Mouse (Mus musculus): ENCODE data around the gene Acap1. TPM values are rescaled to one million over a fixed set of nuclear protein-coding genes. Genes with fewer than 3 reads are reported as not detected.
A peak's percentile ranks its signal among the peaks of the same experiment; 100 is the strongest.

Gene Acap1
- polyA plus RNA-seq, 1 experiment: 179 TPM

DNA sequence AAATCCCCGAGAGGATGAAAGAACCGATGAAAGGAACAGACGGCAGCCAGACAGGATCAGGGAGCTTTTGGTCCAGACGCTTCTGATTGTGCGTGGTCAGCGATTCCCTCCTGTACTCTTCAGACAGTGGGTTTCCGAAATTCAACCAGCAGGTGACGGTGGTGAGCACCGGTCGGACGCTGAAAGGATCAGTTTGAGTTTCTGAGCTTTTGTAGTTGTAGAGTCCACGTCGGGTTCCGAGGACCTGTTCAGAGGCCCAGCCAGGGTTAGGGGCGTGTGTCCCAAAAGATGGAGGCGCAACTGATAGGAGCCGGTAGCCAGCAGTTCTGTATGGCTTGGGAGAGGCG is 14.9 kb downstream of the Acap1 start:
- Histone ChIP-seq H3K4me3 (replicated peaks; ENCODE audit: control insufficient read depth, low read depth, low read length) (peak overlapping the region; percentile 69), H3K27ac (ENCODE audit: control insufficient read depth, insufficient read depth, low read depth, low read length, poor library complexity) (peak overlapping the region; percentile 93), H3K4me1 (ENCODE audit: control insufficient read depth, insufficient read depth, low read length) (peaks cover 4% of the 10 kb centered on the region)
- 2% methylated on average over 18 of the region's 18 CpGs for WGBS
- TF ChIP-seq POLR2A (IDR thresholded peaks at IDR 0.05; ENCODE audit: borderline replicate concordance, control insufficient read depth, low read depth, low read length) (no peak), CTCF (IDR thresholded peaks at IDR 0.05; ENCODE audit: control insufficient read depth, insufficient read depth, low read length) (peak; percentile 85)

DNA sequence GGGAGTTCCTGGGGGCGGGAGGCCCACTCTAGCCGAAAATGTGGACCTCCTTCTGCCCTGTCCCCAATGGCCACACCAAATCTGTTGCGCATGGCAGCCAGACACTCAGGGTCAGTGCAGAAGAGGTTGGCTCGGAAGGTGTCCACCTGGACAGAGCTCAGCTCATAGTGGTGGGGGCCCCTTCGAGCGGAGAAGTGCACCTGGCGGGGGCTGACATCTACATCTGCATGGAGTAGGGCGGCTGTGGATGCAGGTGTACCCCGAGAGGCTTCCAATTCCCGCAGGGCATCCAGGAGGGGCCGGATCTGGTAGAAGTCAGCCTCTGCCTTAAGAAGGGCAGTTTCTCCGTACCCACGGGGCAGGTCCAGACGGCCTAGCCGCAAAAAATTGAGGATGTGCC is 15.6 kb downstream of the Acap1 start:
- H3K4me3 ChIP-seq (replicated peaks; ENCODE audit: control insufficient read depth, low read depth, low read length): no peak overlapping the region
- H3K27ac ChIP-seq (ENCODE audit: control insufficient read depth, insufficient read depth, low read depth, low read length, poor library complexity): no peak overlapping the region
- peaks cover 4% of the 10 kb centered on the region for H3K4me1 ChIP-seq (ENCODE audit: control insufficient read depth, insufficient read depth, low read length)
- TF ChIP-seq CTCF (IDR thresholded peaks at IDR 0.05; ENCODE audit: control insufficient read depth, insufficient read depth, low read length) (no peak), POLR2A (IDR thresholded peaks at IDR 0.05; ENCODE audit: borderline replicate concordance, control insufficient read depth, low read depth, low read length) (no peak)
- 93% methylated on average over 15 of the region's 15 CpGs for WGBS

DNA sequence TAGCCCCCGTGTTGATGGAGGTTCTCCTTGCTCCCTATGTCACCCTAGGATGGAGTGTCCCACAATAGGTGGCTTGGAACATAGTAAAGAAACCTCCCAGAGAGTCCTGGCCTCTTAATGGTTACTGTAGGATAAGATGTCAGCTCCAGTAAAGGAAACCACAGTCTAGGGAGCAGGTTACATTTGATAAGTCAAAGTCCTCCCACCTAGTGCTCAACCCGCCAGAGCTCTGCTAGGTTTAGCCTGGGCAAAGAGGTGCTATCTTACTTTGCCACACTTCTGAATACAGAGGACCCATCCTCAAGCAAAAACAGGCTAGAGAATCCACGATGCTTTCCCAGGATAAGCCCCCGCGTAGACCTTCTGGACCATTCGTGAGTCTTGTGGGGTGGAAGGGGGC is 16.4 kb downstream of the Acap1 start:
- 66% methylated on average over 6 of the region's 6 CpGs for WGBS
- Histone ChIP-seq H3K4me3 (replicated peaks; ENCODE audit: control insufficient read depth, low read depth, low read length) (no peak overlapping the region), H3K4me1 (ENCODE audit: control insufficient read depth, insufficient read depth, low read length) (peaks cover 4% of the 10 kb centered on the region), H3K27ac (ENCODE audit: control insufficient read depth, insufficient read depth, low read depth, low read length, poor library complexity) (no peak overlapping the region)
- TF ChIP-seq CTCF (IDR thresholded peaks at IDR 0.05; ENCODE audit: control insufficient read depth, insufficient read depth, low read length) (no peak), POLR2A (IDR thresholded peaks at IDR 0.05; ENCODE audit: borderline replicate concordance, control insufficient read depth, low read depth, low read length) (no peak)

GRCm38 (mm10) chr11:69878399-69878798 is 16.9 kb downstream of the Acap1 start:
- peaks cover 4% of the 10 kb centered on the region for H3K4me1 ChIP-seq (ENCODE audit: control insufficient read depth, insufficient read depth, low read length)
- TF ChIP-seq POLR2A (IDR thresholded peaks at IDR 0.05; ENCODE audit: borderline replicate concordance, control insufficient read depth, low read depth, low read length) (no peak), CTCF (IDR thresholded peaks at IDR 0.05; ENCODE audit: control insufficient read depth, insufficient read depth, low read length) (no peak)
- 81% methylated on average over 3 of the region's 3 CpGs for WGBS
- no peak overlapping the region for H3K27ac ChIP-seq (ENCODE audit: control insufficient read depth, insufficient read depth, low read depth, low read length, poor library complexity)
- H3K4me3 ChIP-seq (replicated peaks; ENCODE audit: control insufficient read depth, low read depth, low read length): no peak overlapping the region

DNA sequence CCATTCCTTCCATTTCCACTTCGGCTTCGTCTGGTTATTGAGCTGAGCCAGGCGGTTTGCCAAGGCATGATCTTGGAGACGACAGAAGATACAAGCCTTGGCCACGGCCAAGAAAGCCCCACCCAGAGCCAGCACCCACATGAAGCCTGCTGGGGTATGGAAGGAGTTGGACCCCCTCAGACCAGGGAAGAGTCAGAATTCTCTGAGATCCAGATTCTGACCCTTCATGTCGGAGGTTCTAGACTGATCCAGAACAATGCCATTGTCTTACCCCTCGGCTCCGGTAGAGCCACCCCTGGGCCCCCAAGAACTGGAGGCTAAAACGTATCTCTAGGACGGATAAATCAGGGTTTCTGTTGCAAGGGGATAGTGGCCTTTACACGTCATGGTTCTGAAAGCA is 17.5 kb downstream of the Acap1 start, which contains the start of gene Tmem95:
Gene Tmem95, minus strand, starts transcription at position 141 of the 400 bp plus-strand sequence.
- H3K27ac ChIP-seq (ENCODE audit: control insufficient read depth, insufficient read depth, low read depth, low read length, poor library complexity): no peak within 1 kb of the TSS
- no peak within 1 kb of the TSS for H3K4me3 ChIP-seq (replicated peaks; ENCODE audit: control insufficient read depth, low read depth, low read length)
- no peak for TF ChIP-seq POLR2A (IDR thresholded peaks at IDR 0.05; ENCODE audit: borderline replicate concordance, control insufficient read depth, low read depth, low read length)
- no peak for TF ChIP-seq CTCF (IDR thresholded peaks at IDR 0.05; ENCODE audit: control insufficient read depth, insufficient read depth, low read length)
- 77% methylated on average over 11 of the region's 11 CpGs for WGBS
- peaks cover 4% of the 10 kb centered on the region for H3K4me1 ChIP-seq (ENCODE audit: control insufficient read depth, insufficient read depth, low read length)

- Histone ChIP-seq H3K4me3 (replicated peaks; ENCODE audit: control insufficient read depth, low read depth, low read length) (no peak overlapping the region), H3K27ac (ENCODE audit: control insufficient read depth, insufficient read depth, low read depth, low read length, poor library complexity) (no peak overlapping the region), H3K4me1 (ENCODE audit: control insufficient read depth, insufficient read depth, low read length) (peaks cover 3% of the 10 kb centered on the region)
- WGBS: 3% methylated on average over 12 of the region's 12 CpGs
- TF ChIP-seq POLR2A (IDR thresholded peaks at IDR 0.05; ENCODE audit: borderline replicate concordance, control insufficient read depth, low read depth, low read length) (no peak), CTCF (IDR thresholded peaks at IDR 0.05; ENCODE audit: control insufficient read depth, insufficient read depth, low read length) (peak; percentile 93)
These were observed 18.5 kb downstream of the Acap1 start for GRCm38 (mm10) chr11:69876867-69877266.

- 31% methylated on average over 7 of the region's 7 CpGs for WGBS
- Histone ChIP-seq H3K4me3 (replicated peaks; ENCODE audit: control insufficient read depth, low read depth, low read length) (no peak overlapping the region), H3K4me1 (ENCODE audit: control insufficient read depth, insufficient read depth, low read length) (peaks cover 2% of the 10 kb centered on the region; the same call in 1 of the 2 replicates), H3K27ac (ENCODE audit: control insufficient read depth, insufficient read depth, low read depth, low read length, poor library complexity) (no peak overlapping the region)
- TF ChIP-seq POLR2A (IDR thresholded peaks at IDR 0.05; ENCODE audit: borderline replicate concordance, control insufficient read depth, low read depth, low read length): no peak
- TF ChIP-seq CTCF (IDR thresholded peaks at IDR 0.05; ENCODE audit: control insufficient read depth, insufficient read depth, low read length): no peak
These were observed 19.2 kb downstream of the Acap1 start for GRCm38 (mm10) chr11:69876186-69876585.

DNA sequence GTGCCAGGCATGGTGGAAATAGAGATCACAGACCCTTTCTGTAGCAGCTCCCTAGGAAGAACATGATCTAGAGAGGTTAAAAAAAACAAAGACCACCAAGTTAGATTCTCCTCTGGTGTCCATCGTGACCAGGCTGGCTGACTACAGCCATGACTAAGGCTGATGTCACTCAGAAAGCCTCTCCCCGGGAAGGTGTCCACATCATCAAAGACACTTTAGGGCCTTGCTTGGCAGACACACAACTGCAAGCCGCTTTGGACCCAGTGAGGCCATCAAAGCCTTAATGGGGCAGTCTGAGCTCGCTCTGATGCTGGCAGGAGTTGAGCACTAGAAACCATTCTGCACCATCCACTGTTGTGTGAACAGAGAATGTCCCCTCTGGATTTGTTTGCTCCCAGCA is 22.9 kb downstream of the Acap1 start:
- TF ChIP-seq CTCF (IDR thresholded peaks at IDR 0.05; ENCODE audit: control insufficient read depth, insufficient read depth, low read length) (no peak), POLR2A (IDR thresholded peaks at IDR 0.05; ENCODE audit: borderline replicate concordance, control insufficient read depth, low read depth, low read length) (no peak)
- WGBS: 84% methylated on average over 4 of the region's 4 CpGs
- Histone ChIP-seq H3K27ac (ENCODE audit: control insufficient read depth, insufficient read depth, low read depth, low read length, poor library complexity) (no peak overlapping the region), H3K4me3 (replicated peaks; ENCODE audit: control insufficient read depth, low read depth, low read length) (no peak overlapping the region), H3K4me1 (ENCODE audit: control insufficient read depth, insufficient read depth, low read length) (no peaks in the 10 kb centered on the region)

DNA sequence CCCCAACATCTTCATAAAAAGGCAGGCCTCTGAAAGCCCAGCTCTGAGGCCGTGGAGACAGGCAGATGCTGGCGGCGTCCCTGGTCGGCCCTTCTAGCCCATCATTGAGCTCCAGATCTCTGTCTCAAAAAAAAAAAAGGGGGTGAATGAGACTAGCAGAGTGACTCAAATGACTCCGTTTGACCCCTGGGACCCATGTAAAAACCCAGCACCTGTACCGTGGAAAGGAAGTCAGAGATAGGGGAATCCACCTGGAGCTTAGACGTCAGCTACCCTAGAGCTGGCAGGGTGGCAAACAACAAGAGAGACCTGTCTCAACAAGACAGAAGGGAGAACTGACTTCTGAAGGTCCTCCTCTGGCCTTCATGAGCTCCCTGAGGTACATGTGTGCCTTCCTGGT is 23.5 kb downstream of the Acap1 start:
- Histone ChIP-seq H3K27ac (ENCODE audit: control insufficient read depth, insufficient read depth, low read depth, low read length, poor library complexity) (no peak overlapping the region), H3K4me1 (ENCODE audit: control insufficient read depth, insufficient read depth, low read length) (no peaks in the 10 kb centered on the region), H3K4me3 (replicated peaks; ENCODE audit: control insufficient read depth, low read depth, low read length) (no peak overlapping the region)
- 87% methylated on average over 7 of the region's 7 CpGs for WGBS
- TF ChIP-seq CTCF (IDR thresholded peaks at IDR 0.05; ENCODE audit: control insufficient read depth, insufficient read depth, low read length) (no peak), POLR2A (IDR thresholded peaks at IDR 0.05; ENCODE audit: borderline replicate concordance, control insufficient read depth, low read depth, low read length) (no peak)

Measured in bone marrow, adult 2 months (tissue).